Mouse (Mus musculus): ENCODE results near the gene Pde4d. TPM values are rescaled to one million over a fixed set of nuclear protein-coding genes. Genes with fewer than 3 reads are reported as not detected.

The Pde4d gene
- polyA plus RNA-seq, 1 experiment, result not detected

GRCm38 (mm10) chr13:109985892-109986291, 1536.1 kb downstream of the Pde4d start:
- Histone ChIP-seq H3K4me3 (ENCODE audit: insufficient read depth, low read depth, low read length) (no peak overlapping the region), H3K27ac (ENCODE audit: insufficient read depth, low read depth, low read length) (no peak overlapping the region), H3K4me1 (ENCODE audit: control insufficient read depth, insufficient read depth, low read length) (peaks cover 2% of the 10 kb centered on the region; the same call in 1 of the 2 replicates)
- no peak for TF ChIP-seq CTCF (IDR thresholded peaks at IDR 0.05; ENCODE audit: insufficient read depth, low read depth, low read length)
- TF ChIP-seq POLR2A (IDR thresholded peaks at IDR 0.05; ENCODE audit: insufficient read depth, low read depth, low read length), result no peak
- 38% methylated on average over 5 of the region's 5 CpGs for WGBS

GRCm38 (mm10) chr13:109992775-109993505, 1543.2 kb downstream of the Pde4d start:
- TF ChIP-seq CTCF (IDR thresholded peaks at IDR 0.05; ENCODE audit: insufficient read depth, low read depth, low read length) (no peak), POLR2A (IDR thresholded peaks at IDR 0.05; ENCODE audit: insufficient read depth, low read depth, low read length) (no peak)
- Histone ChIP-seq H3K4me3 (ENCODE audit: insufficient read depth, low read depth, low read length) (no peak overlapping the region), H3K27ac (ENCODE audit: insufficient read depth, low read depth, low read length) (no peak overlapping the region), H3K4me1 (ENCODE audit: control insufficient read depth, insufficient read depth, low read length) (no peaks in the 10 kb centered on the region)
- 65% methylated on average over 5 of the region's 5 CpGs for WGBS

GRCm38 (mm10) chr13:109994240-109994764, 1544.6 kb downstream of the Pde4d start:
- TF ChIP-seq CTCF (IDR thresholded peaks at IDR 0.05; ENCODE audit: insufficient read depth, low read depth, low read length) (no peak), POLR2A (IDR thresholded peaks at IDR 0.05; ENCODE audit: insufficient read depth, low read depth, low read length) (no peak)
- H3K27ac ChIP-seq (ENCODE audit: insufficient read depth, low read depth, low read length), result no peak overlapping the region
- 55% methylated on average over 3 of the region's 3 CpGs for WGBS
- no peaks in the 10 kb centered on the region for H3K4me1 ChIP-seq (ENCODE audit: control insufficient read depth, insufficient read depth, low read length)
- H3K4me3 ChIP-seq (ENCODE audit: insufficient read depth, low read depth, low read length), result no peak overlapping the region

GRCm38 (mm10) chr13:110002081-110002480, 1552.3 kb downstream of the Pde4d start:
- TF ChIP-seq POLR2A (IDR thresholded peaks at IDR 0.05; ENCODE audit: insufficient read depth, low read depth, low read length), result no peak
- no peak for TF ChIP-seq CTCF (IDR thresholded peaks at IDR 0.05; ENCODE audit: insufficient read depth, low read depth, low read length)
- WGBS, result 92% methylated on average over 3 of the region's 3 CpGs
- no peak overlapping the region for H3K27ac ChIP-seq (ENCODE audit: insufficient read depth, low read depth, low read length)
- H3K4me3 ChIP-seq (ENCODE audit: insufficient read depth, low read depth, low read length), result no peak overlapping the region
- no peaks in the 10 kb centered on the region for H3K4me1 ChIP-seq (ENCODE audit: control insufficient read depth, insufficient read depth, low read length)

Other genes with a start within 250 kb of the Pde4d start
- not detected in 2 replicates for gene Elovl7, start 235.5 kb upstream of the Pde4d start, polyA plus RNA-seq (2012; ENCODE audit: insufficient read depth, insufficient read length, low replicate concordance, missing spikeins)
- not detected in 2 replicates for gene Depdc1b, start 133.6 kb upstream of the Pde4d start, polyA plus RNA-seq (2012; ENCODE audit: insufficient read depth, insufficient read length, low replicate concordance, missing spikeins)